Mouse (Mus musculus) kidney, adult 2 months (tissue): Measurements from ENCODE around the gene Eya2. TPM values are rescaled to one million over a fixed set of nuclear protein-coding genes. Genes with fewer than 3 reads are reported as not detected.

Source experiments
- DNase-seq: peaks from one replicate; pipeline ENCODE4 v3.0.0; 2021
- H3K27ac ChIP-seq: fragments of 200-500 bp; 2 replicates; pipeline ENCODE4 v1.5.1; 2012; ENCODE audit warnings: low read depth, low read length, control low read depth, inconsistent platforms; ENCODE audit not compliant: insufficient read depth
- H3K27me3 ChIP-seq: fragments of 200-500 bp; replicated peaks from 2 replicates; pipeline ENCODE4 v1.6.1; 2012; ENCODE audit warnings: mild to moderate bottlenecking, moderate library complexity, low read length, inconsistent platforms; ENCODE audit not compliant: control insufficient read depth, insufficient read depth
- H3K36me3 ChIP-seq: fragments of 200-500 bp; 2 replicates; pipeline ENCODE4 v1.6.1; 2012; ENCODE audit warnings: mild to moderate bottlenecking, moderate library complexity, low read length, inconsistent platforms; ENCODE audit not compliant: control insufficient read depth, insufficient read depth
- H3K4me1 ChIP-seq: fragments of 200-500 bp; 2 replicates; pipeline ENCODE4 v1.6.1; 2011; ENCODE audit warnings: low read length; ENCODE audit not compliant: control insufficient read depth, insufficient read depth
- H3K4me3 ChIP-seq: fragments of 200-500 bp; 2 replicates; pipeline ENCODE4 v1.5.1; 2011; ENCODE audit warnings: mild to moderate bottlenecking, low read depth, low read length, control low read depth; ENCODE audit not compliant: insufficient read depth
- CTCF ChIP-seq: fragments of 200-500 bp; conservative IDR thresholded peaks from 2 replicates; pipeline ENCODE4 v1.5.1; 2011; ENCODE audit warnings: low read depth, mild to moderate bottlenecking, control low read depth, low read length, moderate library complexity, mixed read lengths; ENCODE audit not compliant: insufficient read depth, insufficient read length
- POLR2A ChIP-seq: fragments of 200-500 bp; IDR thresholded peaks from one replicate; pipeline ENCODE4 v1.6.1; 2011; ENCODE audit warnings: low read depth, low read length, control low read depth
- WGBS: fragments of 180-500 bp; shearing (Covaris S2); methylation state at CpG from one replicate; pipeline ENCODE4 v1.1.7; 2018; 5-methylcytosine and 5-hydroxymethylcytosine counted together
- polyA plus RNA-seq: library from polyadenylated mRNA; depleted of rRNA; stranded (reverse); fragments of >200 nt; gene quantifications from 2 replicates; pipeline ENCODE4 v1.2.3, GENCODE M21; 2012

Eya2 gene
- polyA plus RNA-seq, 1 experiment, result 7.7 TPM

GRCm38 (mm10) chr2:165740982-165741381 lies 146.2 kb downstream of the Eya2 start:
- 30% methylated on average over 9 of the region's 9 CpGs for WGBS
- no peak overlapping the region for H3K4me3 ChIP-seq
- DNase-seq, result no peak

GRCm38 (mm10) chr2:165741526-165742050 lies 146.8 kb downstream of the Eya2 start:
- DNase-seq, result no peak
- no peak overlapping the region for H3K27ac ChIP-seq
- no peaks in the 10 kb centered on the region for H3K27me3 ChIP-seq
- no peak overlapping the region for H3K4me3 ChIP-seq
- no peaks in the 10 kb centered on the region for H3K4me1 ChIP-seq
- 59% methylated on average over 11 of the region's 11 CpGs for WGBS
- no peaks in the 10 kb centered on the region for H3K36me3 ChIP-seq
- TF ChIP-seq POLR2A (no peak), CTCF (no peak)

More at GRCm38 (mm10) chr2:165740982-165741381, 146.2 kb downstream of the Eya2 start:
- H3K27me3 ChIP-seq, result no peaks in the 10 kb centered on the region
- no peak for TF ChIP-seq POLR2A
- TF ChIP-seq CTCF, result no peak
- no peaks in the 10 kb centered on the region for H3K36me3 ChIP-seq
- no peak overlapping the region for H3K27ac ChIP-seq
- H3K4me1 ChIP-seq, result no peaks in the 10 kb centered on the region

DNA sequence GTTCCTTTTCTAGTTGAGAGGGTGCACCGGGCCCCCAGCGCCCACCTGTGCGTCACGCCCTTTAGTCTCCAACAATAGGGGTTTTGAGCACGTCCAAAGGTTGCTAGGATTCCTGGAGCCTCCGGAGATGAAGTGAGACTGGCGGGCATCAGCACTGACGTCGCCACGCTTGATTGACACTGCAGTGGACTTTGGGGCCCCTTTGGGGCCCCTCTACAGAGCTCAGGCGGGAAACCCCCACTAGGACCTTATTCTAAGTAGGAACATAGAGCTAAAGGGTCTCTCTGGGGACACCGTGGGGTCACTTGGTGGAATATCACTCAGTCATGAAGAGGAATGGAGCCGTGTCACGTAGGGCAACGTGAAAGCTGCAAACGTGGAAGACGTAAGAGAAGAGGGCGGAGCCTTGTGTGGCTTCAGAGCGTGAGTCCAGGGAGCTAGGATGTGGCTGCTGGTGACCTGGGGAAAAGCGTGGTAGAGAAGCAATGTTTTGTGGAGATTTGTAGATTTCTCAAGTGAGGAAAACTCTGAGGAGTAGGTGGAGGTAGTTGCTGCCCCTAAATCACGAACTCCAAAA lies 147.5 kb downstream of the Eya2 start:
- H3K27me3 ChIP-seq, result no peaks in the 10 kb centered on the region
- TF ChIP-seq POLR2A (no peak), CTCF (no peak)
- no peaks in the 10 kb centered on the region for H3K4me1 ChIP-seq
- DNase-seq, result no peak
- 43% methylated on average over 21 of the region's 21 CpGs for WGBS
- H3K36me3 ChIP-seq, result no peaks in the 10 kb centered on the region
- H3K4me3 ChIP-seq, result no peak overlapping the region
- no peak overlapping the region for H3K27ac ChIP-seq

DNA sequence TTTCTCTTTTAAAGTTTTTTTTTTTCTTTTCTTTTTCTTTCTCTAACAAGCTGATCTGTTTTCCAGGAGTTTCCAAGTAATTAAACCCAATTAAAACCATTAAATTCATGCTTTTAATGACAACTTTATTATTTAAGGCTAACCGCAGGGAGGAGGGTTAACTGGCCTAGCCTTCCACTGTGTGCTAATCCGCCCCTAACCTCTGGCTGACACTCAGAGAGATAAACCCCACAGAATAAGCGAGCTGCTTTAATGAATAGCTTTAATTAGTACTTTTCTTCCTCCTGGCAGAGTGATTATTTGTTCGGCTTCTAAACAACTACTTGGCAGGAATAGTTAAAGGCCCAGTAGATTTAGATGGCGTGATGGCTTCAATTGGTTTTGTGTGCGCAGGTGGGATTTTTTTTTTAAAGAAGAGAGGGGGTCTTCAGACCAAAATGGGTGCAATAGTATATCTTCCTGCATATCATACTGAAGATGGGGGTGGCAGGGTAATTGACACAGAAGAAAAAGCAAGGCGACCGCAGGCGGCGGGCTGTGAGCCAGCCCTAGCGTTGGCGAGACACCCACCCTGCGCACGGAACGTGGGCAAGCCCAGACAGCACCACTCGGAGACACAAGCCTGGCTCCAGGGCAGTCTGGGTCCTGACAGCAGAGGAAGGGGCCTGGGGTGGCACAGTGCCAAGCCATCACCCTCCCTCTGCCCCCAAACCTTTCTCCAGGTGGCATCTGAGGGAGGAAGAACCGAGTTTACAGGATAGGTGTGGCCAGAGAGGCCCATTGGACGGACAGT lies 150.7 kb downstream of the Eya2 start:
- 76% methylated on average over 18 of the region's 18 CpGs for WGBS
- no peak overlapping the region for H3K4me3 ChIP-seq
- H3K4me1 ChIP-seq, result no peaks in the 10 kb centered on the region
- peak; percentile 25 for DNase-seq
- no peak for TF ChIP-seq POLR2A
- TF ChIP-seq CTCF, result no peak
- no peak overlapping the region for H3K27ac ChIP-seq
- no peaks in the 10 kb centered on the region for H3K27me3 ChIP-seq
- H3K36me3 ChIP-seq, result no peaks in the 10 kb centered on the region

GRCm38 (mm10) chr2:165747975-165748374 lies 153.1 kb downstream of the Eya2 start:
- no peaks in the 10 kb centered on the region for H3K36me3 ChIP-seq
- no peak for TF ChIP-seq CTCF
- no peak for TF ChIP-seq POLR2A
- H3K27ac ChIP-seq, result no peak overlapping the region
- 72% methylated on average over 7 of the region's 7 CpGs for WGBS
- no peaks in the 10 kb centered on the region for H3K27me3 ChIP-seq
- H3K4me3 ChIP-seq, result no peak overlapping the region
- no peak for DNase-seq
- H3K4me1 ChIP-seq, result no peaks in the 10 kb centered on the region

DNA sequence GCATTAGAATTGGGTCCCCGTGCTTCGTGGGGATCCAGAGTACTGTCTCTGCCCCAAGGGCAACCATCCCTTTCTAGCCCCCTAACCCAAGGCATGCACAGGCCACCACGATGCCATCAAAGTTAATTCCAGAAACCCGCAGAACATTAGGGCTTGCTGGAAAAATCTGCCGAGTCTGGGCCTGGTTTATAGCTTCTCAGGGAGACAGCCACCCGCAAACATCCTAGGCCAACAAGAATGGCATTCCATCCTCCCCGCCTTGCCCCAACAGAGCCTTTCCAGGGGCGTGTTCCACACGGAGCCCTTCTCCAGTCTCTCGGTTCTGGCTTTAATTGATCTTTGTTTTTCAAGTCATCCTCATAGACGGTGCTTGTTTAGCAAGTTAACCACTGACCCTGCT lies 153.6 kb downstream of the Eya2 start:
- no peak for DNase-seq
- H3K4me3 ChIP-seq, result no peak overlapping the region
- no peaks in the 10 kb centered on the region for H3K4me1 ChIP-seq
- H3K27ac ChIP-seq, result no peak overlapping the region
- 38% methylated on average over 11 of the region's 11 CpGs for WGBS
- H3K36me3 ChIP-seq, result no peaks in the 10 kb centered on the region
- TF ChIP-seq POLR2A (no peak), CTCF (no peak)
- H3K27me3 ChIP-seq, result no peaks in the 10 kb centered on the region

- peak; percentile 17 for DNase-seq
- Histone ChIP-seq H3K4me1 (no peaks in the 10 kb centered on the region), H3K27me3 (no peaks in the 10 kb centered on the region), H3K36me3 (no peaks in the 10 kb centered on the region), H3K4me3 (no peak overlapping the region), H3K27ac (no peak overlapping the region)
- TF ChIP-seq POLR2A, result no peak
- peak; percentile 30; the same call in 1 of the 2 replicates for TF ChIP-seq CTCF
- WGBS, result 44% methylated on average over 7 of the region's 7 CpGs
Measured at GRCm38 (mm10) chr2:165751068-165751467, 156.2 kb downstream of the Eya2 start.
